Mouse (Mus musculus) adrenal gland, postnatal 36 days (tissue): Measurements from ENCODE around the gene Rgs6. TPM values are rescaled to one million over a fixed set of nuclear protein-coding genes. Genes with fewer than 3 reads are reported as not detected.
A peak's percentile ranks its signal among the peaks of the same experiment; 100 is the strongest.

Source experiments
- DNase-seq, 2 experiments: peaks; one replicate each; pipeline ENCODE4 v3.0.0; 2021; ENCODE audit warnings: mixed read lengths in 1 of 2
- long read RNA-seq, 2 experiments: library from polyadenylated mRNA; stranded (forward); transcript quantifications; one replicate each; pipeline ENCODE4 v2.0.0; 2021; ENCODE audit warnings: borderline sequencing depth in 2 of 2
- total RNA-seq, 2 experiments: library from RNA; stranded (reverse); gene quantifications; 2 replicates each; pipeline ENCODE4 v1.2.3; 2021

Rgs6 gene
- total RNA-seq: under 1 TPM; 0.66 to 0.79 TPM
- long read RNA-seq, experiment 1: 0 reads
- long read RNA-seq, experiment 2: 0 reads

DNA sequence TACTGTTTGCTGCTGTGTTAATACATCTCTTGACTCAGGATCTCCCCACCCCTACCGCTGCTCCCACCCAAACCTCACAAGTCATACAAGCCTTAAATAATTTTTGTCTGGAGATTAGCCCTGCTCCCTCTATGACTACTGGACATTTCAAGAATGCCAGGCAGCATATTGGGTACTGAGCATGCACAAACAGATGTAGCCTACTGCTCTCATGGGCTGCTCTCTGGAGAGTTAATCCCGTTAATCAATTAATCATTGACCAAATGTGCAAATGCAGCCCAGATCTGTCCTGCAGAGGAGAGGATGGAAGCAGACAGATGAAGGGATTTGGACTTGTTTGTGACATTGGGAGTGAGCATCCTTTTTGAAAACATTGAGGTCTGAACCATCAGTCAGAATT lies at the start of gene Rgs6:
Gene Rgs6, plus strand, starts transcription at position 276 of the 400 bp plus-strand sequence.
- no peak for DNase-seq

DNA sequence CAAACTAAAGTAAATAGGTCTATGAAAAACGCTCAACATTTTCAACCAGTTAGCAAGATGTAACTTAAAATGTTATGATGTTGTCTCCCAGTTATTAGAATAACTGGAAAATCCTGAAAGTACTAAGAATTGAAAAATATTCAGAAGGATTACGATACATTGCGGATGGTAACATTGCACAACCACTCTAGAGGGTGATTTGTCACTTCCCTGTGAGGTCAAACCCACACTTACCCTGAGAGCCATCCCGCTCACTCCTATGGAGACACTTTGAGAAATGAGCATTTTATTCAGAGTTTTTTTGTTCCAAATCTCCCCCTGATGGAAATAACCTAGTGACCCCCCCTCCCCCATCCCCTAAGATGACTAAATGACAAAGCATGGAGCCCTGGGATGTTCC lies 41.0 kb upstream of the Rgs6 start:
- no peak for DNase-seq

DNA sequence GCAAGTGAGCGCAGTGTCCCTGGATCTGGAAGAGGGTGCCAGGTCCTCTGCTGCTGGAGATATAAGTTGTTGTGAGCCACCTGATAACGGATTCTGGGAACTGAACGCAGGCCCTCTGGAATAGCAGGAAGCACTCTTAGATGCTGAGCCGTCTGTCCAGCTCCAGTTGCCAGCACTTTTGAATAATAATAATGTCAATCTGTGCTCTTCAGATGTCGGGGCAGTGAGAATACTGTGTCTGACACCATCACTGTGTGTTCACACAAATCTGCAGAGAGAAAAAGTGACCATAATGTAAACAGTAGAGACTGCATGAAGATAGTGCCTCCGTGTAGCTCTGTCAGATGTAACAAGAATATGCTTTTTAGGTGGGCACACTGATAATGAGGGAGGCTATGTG lies 38.9 kb upstream of the Rgs6 start:
- DNase-seq: no peak

DNA sequence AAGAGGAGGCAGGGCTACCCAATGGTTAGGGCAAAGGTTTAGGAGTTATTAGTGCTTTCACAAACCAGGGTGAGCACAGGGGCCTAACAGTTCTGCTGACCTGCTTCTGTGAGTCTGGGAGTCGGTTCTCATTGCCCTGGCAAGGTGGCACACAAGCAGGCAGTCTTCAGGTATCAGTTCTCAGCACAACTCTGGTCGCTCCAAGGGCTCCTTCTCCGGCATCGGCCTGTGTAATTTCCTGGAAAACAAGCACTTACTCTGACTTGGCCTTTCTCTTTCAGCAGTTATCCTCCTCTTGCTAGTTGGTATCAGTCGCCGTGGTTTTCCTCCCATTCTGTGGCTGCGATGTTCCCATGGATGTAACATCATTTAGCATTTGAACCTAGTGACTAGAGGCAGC lies 38.0 kb upstream of the Rgs6 start:
- no peak for DNase-seq

DNA sequence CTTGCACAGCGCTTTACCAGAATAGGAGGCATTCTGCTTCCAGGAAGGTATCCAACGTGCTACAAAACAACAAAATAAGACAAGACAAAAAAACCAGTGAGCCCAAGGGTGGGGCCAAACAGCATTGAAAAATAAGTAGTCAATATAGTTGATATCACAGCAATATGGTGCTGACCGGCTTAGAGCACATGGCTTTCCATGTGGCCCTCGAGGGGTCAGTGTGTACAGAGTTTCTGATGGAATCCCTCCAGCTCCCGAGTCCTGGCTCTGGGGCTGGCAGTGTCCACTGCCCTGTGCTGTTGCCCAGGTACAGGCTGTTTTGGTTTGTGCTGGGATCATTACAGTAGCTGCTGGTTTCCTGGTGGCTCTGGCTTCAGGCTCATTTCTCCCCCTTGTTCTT lies 35.7 kb upstream of the Rgs6 start:
- no peak for DNase-seq

DNA sequence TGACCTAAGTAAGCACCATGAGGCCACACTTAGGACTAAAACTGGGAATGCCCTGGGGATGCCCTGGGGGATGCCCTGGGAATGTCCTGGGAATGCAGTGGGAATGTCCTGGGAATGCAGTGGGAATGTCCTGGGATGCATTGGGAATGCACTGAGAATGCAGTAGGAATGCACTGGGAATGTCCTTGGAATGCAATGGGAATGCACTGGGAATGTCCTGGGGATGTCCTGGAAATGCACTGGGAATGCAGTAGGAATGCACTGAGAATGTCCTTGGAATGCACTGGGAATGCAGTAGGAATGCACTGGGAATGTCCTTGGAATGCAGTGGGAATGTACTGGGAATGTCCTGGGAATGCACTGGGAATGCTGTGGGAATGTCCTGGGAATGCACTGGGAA lies 25.2 kb upstream of the Rgs6 start:
- no peak for DNase-seq

DNA sequence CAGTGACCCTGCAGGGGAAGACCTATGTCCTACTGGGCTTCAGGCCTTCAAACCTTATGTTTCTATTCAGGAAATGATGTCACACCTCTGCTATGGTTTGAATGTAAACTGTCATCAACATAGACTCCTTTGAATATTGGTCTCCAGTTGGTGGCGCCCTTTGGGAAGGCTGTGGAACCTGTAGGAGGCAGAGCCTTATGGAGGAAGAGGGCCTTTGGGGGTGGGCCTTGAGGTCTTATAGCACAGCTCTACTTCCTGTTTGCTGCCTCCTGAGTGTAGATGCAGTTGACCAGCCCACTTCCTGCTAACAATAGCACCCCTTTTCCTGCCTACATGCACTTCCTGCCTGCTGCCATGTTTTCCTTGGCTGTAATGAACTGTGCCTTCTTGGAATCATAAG lies 19.7 kb upstream of the Rgs6 start:
- DNase-seq: no peak

DNA sequence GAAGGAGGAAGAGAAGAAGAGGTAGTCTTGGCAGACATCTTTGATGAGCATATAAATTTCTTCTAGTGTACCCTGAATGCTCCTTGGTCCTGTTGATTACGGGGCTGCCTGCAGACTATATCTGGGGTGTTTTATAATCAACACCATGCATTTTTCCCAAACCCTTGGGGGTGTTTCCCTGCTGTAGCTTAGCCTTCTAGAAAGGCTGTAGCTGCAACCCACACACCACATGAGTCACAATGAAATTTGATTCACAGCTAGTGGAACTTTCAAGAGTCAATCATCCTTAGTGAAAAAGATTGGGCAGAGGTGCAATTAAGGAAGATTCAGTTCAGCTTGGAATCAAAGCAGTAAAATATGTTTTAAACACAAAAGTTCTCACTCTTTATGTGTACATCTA lies 15.4 kb upstream of the Rgs6 start:
- no peak for DNase-seq

DNA sequence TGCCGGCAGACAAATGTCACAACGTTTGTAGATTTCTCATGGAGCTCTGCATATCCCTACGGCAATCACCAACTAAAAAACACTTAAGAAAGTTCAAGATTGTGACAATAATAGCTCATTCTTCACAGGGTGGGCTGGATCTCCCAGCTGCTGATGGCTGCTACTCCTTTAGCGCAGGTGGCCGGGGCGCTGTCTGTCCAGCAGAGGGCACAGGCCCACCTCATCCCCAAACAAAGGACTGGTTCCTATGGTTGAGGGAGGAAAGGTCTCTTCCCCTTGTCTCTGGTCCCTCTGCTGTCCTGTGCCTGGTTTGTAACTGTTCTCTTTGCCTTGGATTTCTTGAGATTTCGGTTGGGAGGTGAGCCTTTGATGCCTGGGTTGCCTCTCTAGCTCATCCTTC lies 1.5 kb upstream of the Rgs6 start:
- DNase-seq: peak in 1 of 2 experiments; percentile 4

DNA sequence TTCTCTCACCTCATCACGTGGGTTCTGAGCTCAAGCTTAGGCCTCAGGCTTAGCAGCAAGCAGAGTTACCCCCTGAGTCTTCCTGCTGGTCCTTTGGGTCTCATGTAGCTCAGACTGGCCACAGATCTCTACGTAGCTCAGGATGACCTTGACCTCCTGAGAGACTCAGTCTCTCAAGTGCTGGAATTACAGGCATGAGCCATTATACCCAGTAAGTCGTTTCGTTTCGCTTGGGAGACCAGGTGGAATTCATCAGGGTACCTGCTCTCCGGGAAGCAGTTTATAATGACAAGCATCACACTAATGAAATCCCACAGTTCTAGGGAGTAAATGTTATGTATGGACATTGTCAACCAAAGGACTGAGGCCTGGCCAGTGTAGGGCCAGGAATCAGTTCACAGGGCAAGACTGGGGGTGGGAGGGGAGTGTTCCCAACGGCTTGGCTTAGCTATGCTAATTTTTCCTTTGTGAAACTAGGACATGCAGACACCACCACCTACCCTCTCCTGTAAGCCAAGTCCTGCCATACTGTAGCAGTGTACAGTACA lies 670 bp upstream of the Rgs6 start:
- no peak for DNase-seq

DNA sequence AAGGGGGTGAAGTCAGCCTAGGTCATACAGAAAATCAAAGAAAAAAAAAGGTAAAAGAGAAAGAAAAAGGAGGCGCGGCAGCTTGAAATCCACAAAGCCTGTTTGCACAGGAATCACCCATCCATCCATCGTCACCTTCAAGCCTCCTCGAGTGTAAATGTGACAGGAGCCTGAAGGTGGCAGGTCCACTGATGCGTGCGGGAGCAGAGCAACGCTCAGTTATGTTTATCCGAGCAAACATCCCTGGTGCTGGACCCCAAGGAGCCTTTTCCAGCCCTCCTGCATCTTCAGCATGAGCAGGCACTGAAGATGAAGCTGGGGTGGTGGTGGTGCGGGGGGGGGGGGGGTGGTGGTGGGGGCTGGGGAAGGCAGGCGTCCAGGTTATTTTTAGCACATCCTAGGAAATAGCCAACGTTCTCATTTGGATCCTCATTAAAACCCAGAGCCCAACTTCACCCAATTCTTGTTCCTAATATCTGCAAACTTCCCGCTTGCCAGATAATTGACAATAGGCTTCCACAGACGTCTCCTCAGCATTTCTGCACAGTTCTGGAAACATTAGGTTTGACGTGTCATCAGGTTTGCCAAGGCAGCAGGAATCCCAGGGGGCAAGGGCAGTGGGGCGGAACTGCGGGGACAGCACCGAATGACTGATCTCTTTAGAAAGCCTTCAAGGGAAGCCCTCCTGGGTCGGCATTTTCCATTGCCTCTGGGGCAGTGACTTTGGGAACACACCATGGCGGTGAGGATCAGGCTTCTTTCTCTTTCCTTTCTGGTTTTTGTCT lies 946 bp downstream of the Rgs6 start:
- peak; percentile 5 for DNase-seq

DNA sequence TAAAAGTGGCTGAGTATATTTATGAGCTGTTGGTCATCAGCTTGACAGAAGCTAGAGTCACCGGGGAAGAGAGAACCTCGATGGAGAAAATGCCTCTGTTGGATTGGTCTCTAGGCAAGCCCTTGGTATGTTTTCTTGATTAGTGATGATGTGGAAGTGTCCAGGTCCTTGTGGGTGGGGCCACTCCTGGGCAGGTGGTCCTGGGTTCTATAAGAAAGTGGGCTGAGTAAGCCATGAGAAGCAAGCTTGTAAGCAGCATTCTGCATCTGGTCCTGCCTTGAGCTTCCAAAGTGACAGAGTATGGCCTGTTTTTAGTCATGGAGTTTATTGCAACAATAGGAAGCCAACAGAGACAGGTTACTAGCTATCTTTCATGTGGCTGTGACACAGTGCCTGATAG lies 10.9 kb downstream of the Rgs6 start:
- DNase-seq: no peak

DNA sequence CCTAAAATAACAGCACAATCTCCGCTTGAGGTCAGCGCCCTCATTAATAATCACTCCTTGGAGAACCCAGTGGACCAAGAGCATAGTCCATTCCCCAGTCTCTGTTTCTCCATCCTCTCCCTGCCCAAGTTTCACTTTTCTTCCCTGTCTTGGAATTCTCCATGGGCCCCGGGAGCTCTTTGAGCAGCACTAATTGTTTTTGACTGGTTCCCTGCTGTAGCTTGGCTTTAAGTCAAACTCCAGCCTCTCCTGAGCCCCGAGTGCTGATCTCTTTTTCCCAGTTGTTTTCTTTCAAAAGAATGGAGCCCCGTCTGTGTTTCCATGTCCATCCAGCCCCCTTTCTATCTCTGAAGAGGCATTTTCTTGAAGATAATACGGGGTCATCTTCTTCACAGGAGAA lies 12.3 kb downstream of the Rgs6 start:
- DNase-seq: no peak

DNA sequence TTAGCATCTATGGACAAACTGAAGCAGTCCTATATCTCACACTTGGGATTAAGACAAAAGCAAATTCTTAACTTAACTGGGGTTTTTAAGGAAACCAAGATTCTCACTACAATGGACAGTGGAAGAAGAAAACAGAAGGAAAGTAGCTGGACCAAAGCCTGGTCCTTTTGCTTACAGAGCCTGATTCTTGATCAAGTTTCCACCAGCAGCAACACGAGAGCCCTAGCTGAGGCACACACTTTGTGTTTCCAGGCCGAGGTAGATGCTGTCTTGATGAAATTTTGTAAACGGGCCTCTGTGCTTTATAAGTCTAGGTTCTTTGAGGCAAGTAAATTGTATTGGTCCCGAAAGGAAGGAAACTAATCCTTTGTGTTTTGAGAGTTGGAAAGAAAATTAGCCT lies 14.7 kb downstream of the Rgs6 start:
- DNase-seq: no peak

DNA sequence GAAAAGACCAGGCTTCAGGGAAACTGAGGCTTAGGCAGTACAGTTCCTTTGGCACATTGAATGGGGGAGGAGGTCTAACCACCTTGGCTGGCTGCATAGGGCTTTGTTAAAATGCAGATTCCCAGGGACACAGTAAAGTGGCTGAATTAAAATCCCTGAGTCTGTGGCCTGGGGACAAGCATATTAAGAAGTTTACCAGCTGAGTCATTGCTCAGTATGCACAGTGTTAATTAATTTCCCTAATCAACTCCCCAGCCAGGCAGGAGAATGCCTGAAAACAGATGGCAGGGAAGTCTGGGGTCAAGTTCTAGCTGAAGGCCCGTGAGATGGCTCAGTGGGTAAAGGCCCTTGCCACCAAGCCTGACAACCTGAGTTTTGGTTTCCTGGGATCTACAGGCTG lies 15.2 kb downstream of the Rgs6 start:
- no peak for DNase-seq

DNA sequence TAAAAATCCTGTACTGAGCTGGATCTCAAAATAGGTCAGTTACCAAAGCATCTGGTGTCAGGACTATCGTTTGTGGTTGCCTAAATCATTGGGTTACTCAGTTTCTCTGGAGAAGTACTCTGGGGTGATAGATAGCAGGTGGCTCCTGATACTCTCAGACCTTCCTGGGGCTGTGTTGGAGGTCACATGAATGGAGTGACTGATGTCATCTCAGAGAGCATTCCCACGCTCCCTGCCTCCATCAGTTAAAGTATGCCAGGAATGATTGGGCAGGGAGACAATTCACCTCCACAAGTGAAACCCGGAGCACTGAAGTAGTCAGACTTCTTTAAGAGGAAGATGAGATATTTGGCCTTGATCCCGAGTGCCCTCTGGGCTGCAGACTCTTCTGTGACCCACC lies 15.9 kb downstream of the Rgs6 start:
- no peak for DNase-seq

DNA sequence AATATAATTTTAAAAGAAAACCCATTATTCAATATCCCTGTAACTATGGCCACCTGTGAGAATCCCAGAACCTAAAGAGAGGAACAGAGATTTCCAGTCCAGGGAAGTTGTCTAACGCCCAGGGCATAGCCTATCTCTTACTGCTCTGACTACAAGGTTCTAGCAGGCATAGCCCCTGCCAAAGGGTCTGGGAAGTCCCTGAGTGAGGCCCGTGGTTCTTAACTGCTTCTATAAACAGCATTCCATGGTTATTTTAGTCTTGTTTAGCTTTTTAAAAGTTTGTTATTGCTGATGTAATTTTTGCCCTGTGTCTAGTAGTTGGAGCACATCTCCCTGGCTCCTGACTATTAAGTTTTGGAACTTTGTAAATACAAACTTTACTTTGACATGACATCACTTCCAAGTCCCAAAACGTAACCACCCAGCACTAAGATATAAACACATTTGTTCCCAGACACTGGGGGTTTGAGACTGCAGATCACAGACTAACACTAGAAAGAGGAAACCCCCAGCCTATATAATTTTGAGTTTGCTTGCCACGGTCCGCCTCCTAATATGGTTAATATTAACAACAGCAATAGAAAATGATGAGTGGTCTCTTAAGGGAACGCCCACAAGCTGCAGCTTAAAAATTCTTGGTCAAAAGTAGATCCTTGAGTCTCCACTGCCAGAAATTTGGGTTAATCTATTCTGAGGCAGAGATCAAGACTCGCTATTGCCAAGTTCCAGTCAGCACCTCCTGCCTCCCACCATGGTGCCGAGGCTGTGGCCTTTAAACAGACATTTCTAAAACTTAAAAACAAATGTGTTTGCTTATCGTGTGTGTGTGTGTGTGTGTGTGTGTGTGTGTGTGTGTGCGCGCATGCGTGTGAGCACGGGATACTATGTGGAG lies 24.9 kb downstream of the Rgs6 start:
- no peak for DNase-seq

DNA sequence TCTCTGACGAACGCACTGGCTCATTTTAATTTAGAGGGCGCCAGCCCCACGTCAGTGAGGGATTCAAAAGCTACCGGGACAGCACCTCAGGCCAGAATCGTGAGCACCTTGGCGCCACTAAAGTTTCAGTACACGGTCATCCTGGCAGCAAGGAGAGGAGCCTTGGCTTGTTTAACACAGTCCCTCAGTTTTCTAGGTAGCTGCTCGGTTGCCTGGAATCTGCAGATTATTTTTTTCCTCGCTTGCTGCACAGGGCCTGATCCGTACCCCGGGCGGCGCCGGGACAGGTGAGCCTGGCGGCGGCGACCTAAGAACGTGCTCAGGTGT lies 28.4 kb downstream of the Rgs6 start:
- no peak for DNase-seq

DNA sequence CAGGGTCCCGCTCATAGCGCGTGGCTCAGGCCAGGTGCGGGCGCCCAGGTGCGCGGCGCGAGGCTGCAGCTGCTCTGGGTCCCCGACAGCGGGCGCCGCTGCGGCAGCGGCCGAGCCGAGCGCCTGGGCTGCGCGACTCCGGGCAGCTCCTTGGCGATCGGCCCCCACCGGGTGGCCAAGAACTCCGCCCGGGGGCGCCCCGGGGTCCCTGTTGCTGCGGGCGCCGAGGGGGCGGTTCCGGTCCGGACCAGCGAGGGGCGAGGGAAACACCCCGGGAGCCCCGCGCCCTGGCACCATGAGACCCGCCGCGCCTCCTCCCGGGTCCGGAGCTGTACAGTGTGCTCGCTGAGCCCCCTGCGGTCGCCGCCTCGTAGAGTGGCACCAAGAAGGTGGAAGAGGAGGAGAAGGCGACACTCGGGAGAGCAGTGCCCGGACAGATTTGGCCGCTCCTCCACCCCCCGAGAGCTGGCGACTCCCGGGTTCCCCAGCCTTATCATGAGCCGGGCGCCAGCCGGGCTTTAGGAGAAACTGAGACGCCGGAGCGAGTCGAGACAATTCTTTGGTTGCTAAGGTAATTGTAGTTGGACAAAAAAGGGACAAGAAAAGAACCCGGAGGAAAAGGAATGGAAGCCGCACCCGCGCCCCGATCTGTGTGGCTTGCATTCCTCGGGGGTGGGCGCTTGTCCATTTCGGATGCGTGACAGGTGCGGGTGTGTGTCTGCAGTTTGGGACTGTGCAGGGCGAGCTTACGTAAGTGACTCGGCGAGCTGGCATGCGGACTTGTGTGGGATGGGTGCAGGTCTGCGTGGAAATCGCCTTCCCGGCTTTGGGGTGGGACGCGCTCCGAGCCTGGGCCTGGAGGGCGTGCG lies 29.0 kb downstream of the Rgs6 start:
- peak; percentile 40 to 59 for DNase-seq

DNA sequence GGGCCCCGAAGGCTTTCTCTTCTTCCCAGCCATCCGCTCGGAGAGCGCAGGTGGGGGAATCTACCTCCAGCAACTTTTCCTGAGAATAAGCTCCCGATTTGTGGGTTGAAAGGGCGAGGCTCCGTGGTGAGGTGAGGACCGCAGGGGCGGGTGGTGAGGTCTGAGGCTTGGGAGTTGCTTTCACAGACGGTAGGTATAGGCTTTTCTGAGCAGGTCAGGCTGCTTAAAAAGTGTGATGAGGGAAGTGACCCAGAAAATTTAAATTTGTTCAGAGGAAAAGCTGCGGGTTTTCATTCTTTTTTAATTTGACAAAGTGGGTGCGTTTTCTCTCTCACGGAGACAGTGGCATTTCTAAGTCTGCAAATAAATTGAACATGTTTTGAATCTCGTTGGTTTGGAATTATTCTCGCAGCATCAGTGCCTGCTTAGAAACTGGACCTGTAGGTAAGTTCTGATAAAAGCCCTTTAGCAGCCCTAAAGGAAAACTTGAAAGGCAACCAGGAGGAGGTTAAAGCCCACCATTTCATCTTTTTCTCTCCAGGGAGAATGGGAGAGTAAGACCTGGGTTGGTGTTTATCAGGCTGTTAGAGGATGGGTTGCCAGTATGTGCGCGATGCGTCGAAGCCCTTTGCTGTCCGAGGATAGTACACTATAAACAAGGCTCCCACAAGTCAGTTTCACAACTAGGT lies 29.7 kb downstream of the Rgs6 start:
- DNase-seq: no peak

DNA sequence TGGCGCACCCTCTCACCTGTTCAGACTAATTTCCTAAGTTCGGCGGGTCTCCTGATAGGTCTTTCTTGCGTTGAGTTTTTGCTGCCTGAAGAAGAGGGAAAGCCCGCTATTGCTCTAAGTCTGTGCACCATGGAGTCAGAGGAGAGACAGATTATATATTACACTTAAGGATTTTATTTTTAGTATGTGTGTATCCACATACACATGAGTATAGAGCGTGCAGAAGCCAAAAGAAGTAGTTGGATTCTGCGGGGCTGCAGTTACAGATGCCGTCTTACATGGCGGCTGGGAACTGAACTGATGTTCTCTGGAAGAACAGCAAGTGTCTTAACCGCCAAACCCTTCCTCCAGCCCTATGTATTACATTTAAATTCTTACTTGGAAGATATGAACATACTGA lies 52.3 kb downstream of the Rgs6 start:
- no peak for DNase-seq

DNA sequence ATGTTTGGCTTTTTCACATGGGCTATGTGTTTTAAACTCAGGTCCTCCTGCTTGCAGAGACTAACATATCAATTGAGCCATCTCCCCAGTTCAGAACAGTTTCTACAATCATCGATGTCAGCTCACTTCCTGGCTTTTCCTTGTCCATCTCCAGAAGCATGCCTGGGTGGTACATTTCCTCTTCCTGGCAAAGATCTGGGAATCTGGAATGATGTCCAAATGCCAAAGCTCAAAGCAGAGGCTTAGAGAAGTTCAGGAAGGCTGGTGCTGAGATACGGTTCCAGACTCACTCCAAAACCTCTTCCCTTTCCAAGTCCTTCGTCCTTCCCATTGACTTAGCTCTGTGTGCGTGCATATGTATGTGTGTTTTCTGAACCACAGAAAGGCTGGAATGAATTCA lies 59.8 kb downstream of the Rgs6 start:
- DNase-seq: no peak
